Mouse (Mus musculus) midbrain, embryonic 14.5 days (tissue): Measurements from ENCODE around the gene Sdr42e1. TPM values are rescaled to one million over a fixed set of nuclear protein-coding genes. Genes with fewer than 3 reads are reported as not detected.

Experiments
- ATAC-seq: fragments of 200-750 bp; cut with Nextera tagmentation; 2 replicates; pipeline ENCODE4 v1.8.0; 2017; ENCODE audit warnings: moderate number of reproducible peaks, moderate library complexity; ENCODE audit not compliant: low FRiP score, low TSS enrichment
- DNase-seq: peaks from one replicate; pipeline ENCODE4 v3.0.0-alpha.2; 2015
- H3K27ac ChIP-seq: fragments of 300-500 bp; sonication (generic); replicated peaks from 2 replicates; pipeline ENCODE4 v1.5.1; 2014; ENCODE audit warnings: mild to moderate bottlenecking, low read depth, low read length, moderate library complexity
- H3K27me3 ChIP-seq: fragments of 300-500 bp; sonication (generic); 2 replicates; pipeline ENCODE4 v1.6.1; 2014; ENCODE audit warnings: low read length, control low read depth, mixed read lengths; ENCODE audit not compliant: control insufficient read depth, insufficient read depth
- H3K36me3 ChIP-seq: fragments of 300-500 bp; sonication (generic); 2 replicates; pipeline ENCODE4 v1.6.1; 2014; ENCODE audit warnings: low read length, control low read depth; ENCODE audit not compliant: control insufficient read depth, insufficient read depth
- H3K4me1 ChIP-seq: fragments of 300-500 bp; sonication (generic); 2 replicates; pipeline ENCODE4 v1.6.1; 2014; ENCODE audit warnings: mild to moderate bottlenecking, antibody characterized with exemption, low read length, control low read depth; ENCODE audit not compliant: control insufficient read depth, insufficient read depth
- H3K4me2 ChIP-seq: fragments of 300-500 bp; sonication (generic); 2 replicates; pipeline ENCODE4 v1.6.1; 2014; ENCODE audit warnings: mild to moderate bottlenecking, low read length, moderate library complexity
- H3K4me3 ChIP-seq: fragments of 300-500 bp; sonication (generic); replicated peaks from 2 replicates; pipeline ENCODE4 v1.5.1; 2014; ENCODE audit warnings: low read depth, low read length
- H3K9ac ChIP-seq: fragments of 300-500 bp; sonication (generic); replicated peaks from 2 replicates; pipeline ENCODE4 v1.6.1; 2014; ENCODE audit warnings: mild to moderate bottlenecking, low read length, moderate library complexity
- H3K9me3 ChIP-seq: fragments of 300-500 bp; sonication (generic); 2 replicates; pipeline ENCODE4 v1.6.1; 2016; ENCODE audit warnings: low read length, control low read depth, mixed read lengths; ENCODE audit not compliant: control insufficient read depth
- WGBS: fragments of 180-500 bp; shearing (Covaris S2); extraction: QIAGEN DNeasy Blood & Tissue Kit; methylation state at CpG from one replicate; pipeline ENCODE4 v1.1.7; 2014; 5-methylcytosine and 5-hydroxymethylcytosine counted together
- polyA plus RNA-seq: library from polyadenylated mRNA; unstranded; fragments of >200 nt; fragmentation: Nextera tagmentation; extraction: Ambion mirVana; gene quantifications from 2 replicates; pipeline ENCODE4 v1.2.1, GENCODE M21; 2014

The Sdr42e1 gene
- polyA plus RNA-seq, 1 experiment from 2014 or later = 1.8 TPM

DNA sequence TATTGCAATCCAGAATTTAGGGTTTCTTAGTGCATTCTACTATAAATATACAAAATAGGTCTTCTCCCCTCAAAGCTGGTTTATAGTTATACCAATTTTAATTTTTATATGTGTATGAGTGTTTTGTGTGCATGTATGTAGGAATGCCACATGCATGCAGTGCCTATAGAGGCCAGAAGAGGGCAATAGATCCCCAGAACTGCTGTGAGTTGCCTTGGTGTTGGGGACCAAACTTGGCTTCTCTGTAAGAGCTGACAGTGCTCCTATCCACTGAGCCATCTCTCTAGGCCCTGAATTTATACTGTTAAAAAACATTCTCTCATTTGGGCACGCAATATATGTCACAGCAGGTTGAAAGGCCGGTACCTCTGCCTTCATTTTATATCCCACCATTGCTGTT is 27.5 kb downstream of the Sdr42e1 start:
- WGBS = 56% methylated on average over 2 of the region's 2 CpGs

DNA sequence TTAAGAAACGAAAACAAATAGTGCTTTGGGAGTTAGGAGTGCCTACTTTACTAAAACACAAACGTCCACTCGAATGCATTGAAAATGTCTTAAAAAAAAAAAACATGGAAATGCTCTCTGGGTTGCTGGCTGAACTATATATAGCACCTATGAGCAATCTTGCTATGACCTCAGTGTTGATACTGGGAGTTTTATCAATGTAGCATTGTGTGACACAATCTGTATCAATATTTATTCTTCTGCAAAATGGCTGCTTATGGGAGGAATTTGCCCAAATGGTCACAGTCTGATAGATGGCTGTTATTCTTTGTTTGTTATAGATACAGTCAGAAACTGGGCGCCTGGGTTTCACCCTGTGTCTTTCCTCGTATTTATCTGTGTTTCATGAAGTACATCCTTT is 28.0 kb downstream of the Sdr42e1 start:
- 77% methylated on average over 5 of the region's 5 CpGs for WGBS
- H3K9ac ChIP-seq = no peak overlapping the region
- H3K4me2 ChIP-seq = no peak overlapping the region
- H3K27ac ChIP-seq = no peak overlapping the region
- ATAC-seq (no peak), DNase-seq (no peak)
- H3K36me3 ChIP-seq = no peaks in the 10 kb centered on the region
- no peak overlapping the region for H3K4me3 ChIP-seq
- H3K4me1 ChIP-seq = no peaks in the 10 kb centered on the region
- H3K9me3 ChIP-seq = no peaks in the 10 kb centered on the region
- no peaks in the 10 kb centered on the region for H3K27me3 ChIP-seq

More for the DNA sequence above, 27.5 kb downstream of the Sdr42e1 start:
- Histone ChIP-seq H3K27ac (no peak overlapping the region), H3K36me3 (no peaks in the 10 kb centered on the region), H3K27me3 (no peaks in the 10 kb centered on the region), H3K9me3 (no peaks in the 10 kb centered on the region), H3K4me2 (no peak overlapping the region), H3K9ac (no peak overlapping the region), H3K4me3 (no peak overlapping the region), H3K4me1 (no peaks in the 10 kb centered on the region)
- ATAC-seq = no peak
- peak; percentile 87 for DNase-seq

DNA sequence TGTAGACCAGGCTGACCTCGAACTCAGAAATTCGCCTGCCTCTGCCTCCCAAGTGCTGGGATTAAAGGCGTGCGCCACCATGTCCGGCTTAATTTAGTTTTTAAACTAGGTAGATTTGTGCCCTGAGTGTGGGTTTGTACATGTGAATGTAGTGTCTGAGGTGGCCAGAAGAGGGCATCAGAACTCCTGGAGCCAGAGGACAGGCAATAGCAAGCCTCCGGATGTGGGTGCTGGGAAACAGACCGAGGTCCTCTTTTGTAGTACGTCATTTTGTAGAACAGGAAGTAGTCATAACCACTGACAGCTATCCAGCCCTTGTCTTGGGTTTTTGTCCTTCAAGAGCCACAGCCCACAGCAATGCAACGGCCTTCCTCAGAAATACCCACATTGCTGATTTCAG is 33.9 kb downstream of the Sdr42e1 start:
- Histone ChIP-seq H3K9me3 (no peaks in the 10 kb centered on the region), H3K27ac (no peak overlapping the region), H3K4me3 (no peak overlapping the region), H3K4me1 (no peaks in the 10 kb centered on the region), H3K9ac (no peak overlapping the region), H3K27me3 (no peaks in the 10 kb centered on the region), H3K36me3 (no peaks in the 10 kb centered on the region), H3K4me2 (no peak overlapping the region)
- ATAC-seq (no peak), DNase-seq (no peak)
- 96% methylated on average over 9 of the region's 9 CpGs for WGBS

- no peak for ATAC-seq
Observed at GRCm38 (mm10) chr8:117637462-117637861, 36.0 kb downstream of the Sdr42e1 start.

GRCm38 (mm10) chr8:117634406-117634805 is 39.1 kb downstream of the Sdr42e1 start:
- no peaks in the 10 kb centered on the region for H3K27me3 ChIP-seq
- DNase-seq = no peak
- H3K9ac ChIP-seq = no peak overlapping the region
- no peaks in the 10 kb centered on the region for H3K36me3 ChIP-seq
- no peak overlapping the region for H3K4me2 ChIP-seq
- H3K4me1 ChIP-seq = no peaks in the 10 kb centered on the region
- H3K27ac ChIP-seq = no peak overlapping the region
- WGBS = 88% methylated on average over 7 of the region's 7 CpGs
- ATAC-seq = no peak
- no peak overlapping the region for H3K4me3 ChIP-seq
- H3K9me3 ChIP-seq = no peaks in the 10 kb centered on the region

More at GRCm38 (mm10) chr8:117637462-117637861, 36.0 kb downstream of the Sdr42e1 start:
- no peak overlapping the region for H3K9ac ChIP-seq
- H3K27ac ChIP-seq = no peak overlapping the region
- no peaks in the 10 kb centered on the region for H3K4me1 ChIP-seq
- H3K4me3 ChIP-seq = no peak overlapping the region
- no peak overlapping the region for H3K4me2 ChIP-seq
- WGBS = 60% methylated on average over 3 of the region's 3 CpGs
- H3K9me3 ChIP-seq = no peaks in the 10 kb centered on the region
- DNase-seq = no peak
- no peaks in the 10 kb centered on the region for H3K27me3 ChIP-seq
- H3K36me3 ChIP-seq = no peaks in the 10 kb centered on the region

GRCm38 (mm10) chr8:117632532-117632931 is 41.0 kb downstream of the Sdr42e1 start:
- Histone ChIP-seq H3K9ac (no peak overlapping the region), H3K9me3 (no peaks in the 10 kb centered on the region), H3K4me1 (no peaks in the 10 kb centered on the region), H3K27me3 (no peaks in the 10 kb centered on the region), H3K4me2 (no peak overlapping the region), H3K4me3 (no peak overlapping the region), H3K36me3 (no peaks in the 10 kb centered on the region), H3K27ac (no peak overlapping the region)
- 85% methylated on average over 5 of the region's 5 CpGs for WGBS
- ATAC-seq (no peak), DNase-seq (no peak)

- no peaks in the 10 kb centered on the region for H3K36me3 ChIP-seq
- ATAC-seq (no peak), DNase-seq (no peak)
- no peaks in the 10 kb centered on the region for H3K4me1 ChIP-seq
- 70% methylated on average over 9 of the region's 9 CpGs for WGBS
- H3K27ac ChIP-seq = no peak overlapping the region
- no peaks in the 10 kb centered on the region for H3K9me3 ChIP-seq
- no peak overlapping the region for H3K4me2 ChIP-seq
- H3K4me3 ChIP-seq = no peak overlapping the region
- H3K27me3 ChIP-seq = no peaks in the 10 kb centered on the region
- no peak overlapping the region for H3K9ac ChIP-seq
Observed at GRCm38 (mm10) chr8:117627096-117627495, 46.4 kb downstream of the Sdr42e1 start.

DNA sequence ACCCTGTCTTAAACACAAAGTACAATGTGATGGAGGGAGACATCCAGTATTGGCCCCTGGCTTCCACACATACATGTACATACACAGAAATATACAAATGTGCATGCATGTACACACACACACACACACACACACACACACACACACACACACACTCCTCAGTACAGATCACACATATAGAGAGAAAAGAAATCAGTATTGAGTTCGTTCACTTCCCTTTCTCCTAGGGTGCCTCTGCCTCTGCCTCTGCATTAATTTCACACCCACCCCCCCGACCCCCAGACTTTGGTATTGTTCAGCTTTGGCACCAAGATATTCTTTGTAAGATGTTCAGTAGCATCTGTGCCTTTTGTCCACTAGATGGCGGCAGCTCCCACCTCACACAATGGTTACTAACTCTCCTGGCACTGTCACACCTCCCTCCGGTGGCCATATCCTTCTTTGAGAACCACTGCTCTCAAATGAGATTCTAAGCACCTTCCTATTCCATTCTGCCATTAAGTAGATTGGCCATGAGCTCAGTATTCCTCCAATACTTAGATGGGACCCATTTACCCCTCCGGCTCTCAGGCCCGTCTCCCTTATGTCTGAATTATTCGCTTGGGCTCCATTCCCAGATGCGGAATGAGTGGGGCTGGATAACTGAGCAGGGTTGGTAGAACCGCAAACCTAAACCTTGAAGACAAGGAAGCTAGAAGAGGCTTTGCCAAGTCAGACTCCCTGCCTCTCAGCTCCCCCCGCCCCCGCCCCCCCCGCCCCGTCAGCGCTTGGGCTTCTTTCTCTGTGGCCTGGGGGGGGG is 47.2 kb downstream of the Sdr42e1 start:
- H3K4me1 ChIP-seq = no peaks in the 10 kb centered on the region
- no peak overlapping the region for H3K27ac ChIP-seq
- H3K4me2 ChIP-seq = no peak overlapping the region
- no peaks in the 10 kb centered on the region for H3K36me3 ChIP-seq
- H3K9me3 ChIP-seq = no peaks in the 10 kb centered on the region
- WGBS = 68% methylated on average over 14 of the region's 14 CpGs
- ATAC-seq (no peak), DNase-seq (peak; percentile 89)
- no peak overlapping the region for H3K4me3 ChIP-seq
- no peak overlapping the region for H3K9ac ChIP-seq
- H3K27me3 ChIP-seq = no peaks in the 10 kb centered on the region

DNA sequence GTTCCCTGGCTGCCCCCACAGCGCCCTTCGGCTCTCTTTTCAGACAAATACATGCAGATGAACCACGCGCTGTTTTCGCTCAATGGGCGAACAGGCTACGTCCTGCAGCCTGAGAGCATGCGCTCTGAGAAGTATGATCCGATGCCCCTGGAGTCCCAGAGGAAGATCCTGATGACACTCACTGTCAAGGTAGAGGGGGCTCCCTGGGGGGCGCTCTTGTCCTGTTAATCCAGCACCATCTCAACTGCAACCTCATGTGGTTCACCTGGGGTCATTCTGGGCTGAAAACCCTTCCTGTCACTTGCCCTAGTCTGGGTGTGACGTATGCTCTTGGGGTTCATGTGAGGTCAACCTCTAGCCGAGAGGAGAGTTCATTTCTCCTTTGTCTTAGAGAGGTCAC is 60.6 kb downstream of the Sdr42e1 start:
- Histone ChIP-seq H3K4me2 (no peak overlapping the region), H3K27ac (no peak overlapping the region), H3K27me3 (no peaks in the 10 kb centered on the region), H3K9ac (no peak overlapping the region), H3K36me3 (no peaks in the 10 kb centered on the region), H3K4me1 (no peaks in the 10 kb centered on the region), H3K4me3 (no peak overlapping the region), H3K9me3 (peaks cover 5% of the 10 kb centered on the region; the same call in 1 of the 2 replicates)
- no peak for DNase-seq
- WGBS = 86% methylated on average over 12 of the region's 12 CpGs
- no peak for ATAC-seq
